Mouse (Mus musculus) gastrocnemius, adult 18-20 months (tissue): Measurements from ENCODE around the gene Tpcn2. TPM values are rescaled to one million over a fixed set of nuclear protein-coding genes. Genes with fewer than 3 reads are reported as not detected.

ENCODE experiments used
- DNase-seq: peaks from one replicate; pipeline ENCODE4 v3.0.0; 2021; ENCODE audit warnings: low spot score
- total RNA-seq, 2 experiments: library from RNA; stranded (reverse); gene quantifications; 2 replicates each; pipeline ENCODE4 v1.2.3; 2021

The Tpcn2 gene
- total RNA-seq, 2 experiments from 2014 or later: 1.0 TPM

DNA sequence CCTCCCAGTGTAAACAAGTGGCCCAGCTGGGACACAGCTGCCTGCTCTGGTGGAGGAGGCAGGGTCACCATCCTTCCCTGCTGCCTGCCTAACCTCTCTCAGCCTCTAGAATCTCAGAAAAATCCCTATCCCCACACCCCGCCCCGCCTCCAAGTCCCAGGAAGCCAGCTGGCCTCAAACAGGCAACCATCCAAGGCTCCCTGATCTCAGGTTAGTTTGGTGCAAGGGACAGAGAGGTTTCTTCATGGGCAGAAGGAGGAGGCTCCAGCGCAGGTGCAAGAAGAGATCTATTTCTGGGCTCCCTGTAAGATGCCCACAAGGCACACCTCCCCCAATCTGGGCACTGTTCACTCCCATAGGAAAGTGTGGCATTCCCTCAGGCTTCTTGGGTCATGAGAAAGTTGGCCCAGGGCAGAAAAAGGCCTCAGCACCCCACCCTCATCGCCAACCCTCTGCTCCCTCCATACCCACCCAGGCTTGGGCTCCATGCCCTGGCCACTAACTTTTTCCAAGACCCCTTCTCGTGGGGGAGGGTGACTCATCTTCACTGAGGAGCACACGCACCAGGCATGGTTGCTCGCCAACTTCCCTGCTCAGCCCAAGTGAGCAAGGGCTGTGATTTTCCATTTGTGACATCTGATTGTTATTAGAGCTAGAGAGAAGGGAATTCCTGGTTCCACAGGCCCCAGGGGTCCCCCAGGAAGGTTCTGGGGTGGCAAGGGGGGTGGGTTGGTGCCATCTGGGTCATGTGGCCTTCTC is 15.9 kb upstream of the Tpcn2 start:
- DNase-seq: peak; percentile 63

- DNase-seq: no peak
Observed at GRCm38 (mm10) chr7:145298666-145299490, 15.1 kb upstream of the Tpcn2 start.

GRCm38 (mm10) chr7:145293859-145294258 is 10.0 kb upstream of the Tpcn2 start:
- no peak for DNase-seq

- DNase-seq: no peak
Observed at GRCm38 (mm10) chr7:145292726-145293125, 8.9 kb upstream of the Tpcn2 start.

DNA sequence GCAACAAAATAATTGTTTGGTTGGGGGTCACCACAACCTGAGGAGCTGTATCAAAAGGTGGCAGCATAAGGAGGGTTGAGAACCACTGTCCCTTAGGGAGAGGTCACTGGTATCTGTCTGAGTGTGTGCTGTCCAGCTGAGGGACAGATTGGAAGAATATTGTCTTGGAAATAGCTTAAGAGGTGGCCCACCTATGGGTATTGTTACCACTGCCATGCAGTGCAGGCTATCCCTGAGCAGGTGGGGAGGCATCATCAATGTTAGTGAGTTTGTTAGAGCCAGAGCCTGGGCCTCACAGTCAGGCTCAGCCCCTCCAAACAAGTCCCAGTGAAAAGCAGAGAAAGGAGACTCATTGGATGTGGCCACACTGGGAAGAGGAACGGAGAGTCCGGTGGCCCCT is 8.0 kb upstream of the Tpcn2 start:
- DNase-seq: no peak

DNA sequence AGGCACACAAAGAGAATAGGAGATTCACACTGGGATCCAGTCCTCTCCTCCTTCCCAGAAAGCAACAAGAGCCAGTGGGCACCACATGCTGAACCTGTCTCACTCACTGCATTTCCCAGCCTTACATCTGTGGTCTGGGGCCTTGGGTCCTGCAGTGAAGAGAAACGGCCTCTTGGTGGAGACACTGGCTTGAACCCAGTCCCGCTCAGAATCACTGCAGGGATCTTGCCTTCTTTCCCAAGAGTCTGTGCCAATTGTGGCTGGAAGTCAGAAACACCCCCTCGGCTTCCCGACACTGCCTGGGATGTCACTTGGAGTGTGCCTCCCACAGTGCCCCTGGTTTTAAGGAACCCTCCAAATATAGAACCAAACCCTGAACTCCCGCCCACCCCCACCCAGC is 5.5 kb upstream of the Tpcn2 start:
- DNase-seq: no peak

DNA sequence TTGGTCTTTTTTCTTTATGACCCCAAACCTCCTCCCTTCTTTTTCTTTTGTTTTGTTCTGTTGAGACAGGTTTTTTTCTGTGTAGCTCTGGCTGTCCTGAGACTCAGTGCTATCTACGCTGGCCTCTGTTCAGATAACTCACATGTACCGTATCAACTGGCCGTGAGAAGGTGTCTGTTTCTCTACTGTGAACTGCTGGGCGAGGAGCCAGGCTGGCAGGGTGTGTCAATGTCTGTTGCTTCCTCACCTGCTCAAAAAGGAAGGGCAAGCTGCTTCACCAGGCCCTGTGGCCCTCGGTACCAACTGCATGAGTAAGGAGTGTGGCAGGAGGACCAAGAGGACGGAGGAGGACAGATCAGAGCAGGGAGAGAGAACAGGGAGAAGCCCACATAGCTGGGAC is 3.6 kb upstream of the Tpcn2 start:
- no peak for DNase-seq

DNA sequence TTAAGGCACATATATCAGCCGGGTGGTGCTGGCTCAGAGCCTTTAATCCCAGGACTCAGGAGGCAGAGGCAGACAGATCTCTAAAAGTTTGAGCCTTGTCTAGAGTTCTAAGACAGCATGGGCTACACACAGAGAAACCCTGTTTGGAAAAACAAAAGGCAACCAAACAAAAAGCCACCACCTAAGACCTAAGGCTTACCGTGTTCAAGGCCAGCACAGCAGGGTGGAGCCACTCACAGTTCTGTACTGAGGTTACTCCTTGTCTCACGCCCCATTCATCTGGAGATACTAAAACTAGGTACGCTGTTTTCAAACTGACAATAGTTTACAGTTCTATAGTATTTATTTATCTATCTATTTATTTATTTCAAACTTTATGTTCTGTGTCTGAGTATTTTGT is 1.7 kb upstream of the Tpcn2 start:
- no peak for DNase-seq

GRCm38 (mm10) chr7:145284293-145284692 is 482 bp upstream of the Tpcn2 start:
- no peak for DNase-seq

GRCm38 (mm10) chr7:145283041-145283440 is 770 bp downstream of the Tpcn2 start:
- DNase-seq: no peak

GRCm38 (mm10) chr7:145281396-145281795 is 2.4 kb downstream of the Tpcn2 start:
- DNase-seq: no peak

DNA sequence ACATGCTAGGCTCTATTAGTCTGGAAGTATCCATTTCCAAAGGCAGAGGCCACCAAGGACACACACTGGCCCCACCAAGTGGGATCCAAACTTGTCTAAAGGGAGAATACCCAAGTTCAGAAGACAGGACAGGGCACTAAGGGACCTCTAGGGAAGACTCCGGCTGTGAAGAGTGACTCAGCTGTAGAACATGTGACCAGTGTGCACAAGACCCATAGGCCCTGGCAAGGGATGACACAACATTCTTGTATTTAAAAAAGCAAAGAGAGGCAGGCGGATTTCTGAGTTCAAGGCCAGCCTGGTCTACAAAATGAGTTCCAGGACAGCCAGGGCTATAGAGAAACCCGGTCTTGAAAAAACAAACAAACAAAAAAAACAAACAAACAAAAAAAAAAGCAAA is 8.3 kb downstream of the Tpcn2 start:
- DNase-seq: no peak

DNA sequence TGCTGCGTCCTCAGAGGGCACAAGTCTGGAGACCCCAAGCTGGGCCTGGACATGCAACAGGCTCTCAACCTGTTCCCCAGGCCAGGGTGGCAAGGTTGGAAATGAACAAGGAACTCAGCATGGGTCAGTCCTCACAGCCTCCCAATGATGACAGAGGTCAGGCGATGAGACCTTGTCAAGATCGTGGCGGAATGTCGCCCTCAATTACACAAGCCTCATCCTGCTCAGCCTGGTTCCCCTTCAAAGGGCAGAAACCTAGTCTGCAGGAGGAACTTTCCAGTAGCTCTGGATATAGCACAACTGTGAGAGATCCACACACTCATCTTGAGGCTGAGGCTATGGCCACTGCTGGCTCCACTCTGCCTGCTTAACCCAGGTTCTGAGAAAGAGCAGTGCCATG is 12.9 kb downstream of the Tpcn2 start:
- no peak for DNase-seq

GRCm38 (mm10) chr7:145268890-145269289 is 14.9 kb downstream of the Tpcn2 start:
- DNase-seq: no peak

DNA sequence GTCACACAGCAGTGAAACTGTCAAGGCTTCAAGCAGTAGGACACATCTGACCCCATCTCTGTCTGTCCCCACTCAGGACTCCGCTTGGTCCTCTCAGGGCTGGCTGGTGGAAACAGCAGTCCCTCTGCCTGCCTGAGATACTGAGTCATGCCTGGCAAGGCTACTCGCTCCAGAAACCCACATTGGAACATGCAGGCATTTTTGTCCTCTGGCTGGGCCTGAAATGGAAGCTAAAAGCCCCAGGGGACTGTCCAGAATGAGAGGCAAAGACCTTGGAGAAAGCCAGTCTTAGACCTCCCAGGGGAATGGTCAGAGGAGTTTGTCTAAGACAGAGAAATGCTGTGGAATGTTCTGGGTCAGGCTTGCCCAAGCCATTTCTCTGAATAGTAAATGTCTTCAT is 17.8 kb downstream of the Tpcn2 start:
- DNase-seq: peak; percentile 67

GRCm38 (mm10) chr7:145264202-145264601 is 19.6 kb downstream of the Tpcn2 start:
- no peak for DNase-seq

DNA sequence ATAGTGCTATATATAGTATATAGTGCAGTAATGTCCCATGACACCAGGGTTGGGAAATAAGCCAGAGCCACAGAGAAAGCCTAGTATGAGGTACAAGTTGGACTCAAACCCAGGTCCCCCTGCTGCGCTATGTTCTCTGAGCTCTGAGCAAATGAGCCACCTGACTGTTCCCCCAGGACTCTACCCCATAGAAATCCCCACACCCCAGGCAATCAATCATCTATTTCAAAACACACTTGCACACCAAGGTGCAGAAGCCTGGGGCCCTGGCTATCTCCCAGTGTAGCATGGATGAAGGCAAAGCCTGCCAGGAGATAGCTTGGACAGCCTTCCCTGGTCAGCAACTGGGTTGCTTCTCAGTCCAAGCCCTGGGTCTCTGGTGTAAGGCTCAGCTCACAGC is 27.7 kb downstream of the Tpcn2 start:
- no peak for DNase-seq

DNA sequence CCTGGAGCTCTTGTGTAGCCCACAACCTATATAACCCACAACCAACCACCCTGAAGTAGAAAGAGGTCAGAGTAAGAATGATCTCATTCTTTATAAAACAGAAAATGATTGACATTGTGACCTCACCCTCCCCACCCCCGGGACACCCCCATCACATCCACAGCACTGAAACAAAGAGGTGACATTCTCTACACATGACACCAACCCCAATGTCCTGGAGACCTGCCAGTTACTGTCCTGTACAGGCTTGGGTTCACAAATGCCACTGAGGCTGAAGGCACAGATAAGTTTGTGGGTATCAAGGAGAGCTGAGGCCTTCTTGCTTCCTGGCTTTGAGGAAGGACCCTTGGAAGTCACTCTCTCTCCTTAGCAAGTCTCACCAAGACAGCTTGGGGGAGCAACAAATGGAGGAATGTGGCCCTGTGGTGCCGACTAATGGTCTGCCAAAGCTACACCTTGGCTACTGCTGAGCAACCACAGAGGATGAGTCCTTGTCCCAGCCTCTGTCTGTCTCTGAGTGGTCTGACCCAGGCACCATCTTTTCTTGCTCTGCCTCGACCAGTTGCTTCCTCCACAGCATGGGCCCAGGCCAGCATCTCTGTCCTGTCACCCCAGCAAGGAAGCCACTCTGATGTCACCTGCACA is 29.7 kb downstream of the Tpcn2 start:
- DNase-seq: no peak

DNA sequence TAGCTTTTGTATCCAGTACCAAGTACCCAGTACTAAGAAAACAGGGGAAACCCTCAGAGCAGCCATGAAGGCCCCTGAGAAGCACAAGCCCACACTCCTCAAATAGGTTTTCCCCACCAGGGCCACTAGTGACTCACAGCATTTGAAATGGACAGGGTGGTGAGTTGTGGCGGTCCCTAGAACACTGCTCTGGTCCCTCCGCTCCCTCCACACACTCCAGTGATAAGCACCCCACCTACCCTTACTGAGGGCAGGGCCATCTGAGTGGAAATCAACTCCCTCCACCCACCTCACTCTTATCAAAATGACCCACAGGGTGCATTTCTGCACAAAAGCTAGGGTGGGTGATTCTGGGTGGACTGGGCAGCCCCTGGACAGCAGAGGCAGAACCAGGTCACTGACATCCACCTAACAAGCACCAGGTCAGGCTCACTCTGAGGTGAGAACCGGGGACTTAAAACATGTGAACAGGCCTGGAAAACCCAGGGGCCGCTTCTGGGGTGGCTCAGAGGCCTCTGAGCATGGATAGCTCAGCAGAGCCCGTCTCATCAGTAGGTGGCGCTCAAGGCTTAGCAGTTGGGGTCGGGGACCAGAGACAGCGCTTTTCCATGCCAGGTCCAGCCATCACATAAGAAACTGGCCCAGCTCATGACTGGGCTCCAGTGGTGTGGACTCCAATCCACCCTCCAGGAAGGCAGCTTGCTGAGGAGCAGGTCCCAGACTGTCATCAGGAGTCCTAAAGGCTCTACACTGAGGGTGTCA is 30.9 kb downstream of the Tpcn2 start:
- DNase-seq: peak; percentile 85

DNA sequence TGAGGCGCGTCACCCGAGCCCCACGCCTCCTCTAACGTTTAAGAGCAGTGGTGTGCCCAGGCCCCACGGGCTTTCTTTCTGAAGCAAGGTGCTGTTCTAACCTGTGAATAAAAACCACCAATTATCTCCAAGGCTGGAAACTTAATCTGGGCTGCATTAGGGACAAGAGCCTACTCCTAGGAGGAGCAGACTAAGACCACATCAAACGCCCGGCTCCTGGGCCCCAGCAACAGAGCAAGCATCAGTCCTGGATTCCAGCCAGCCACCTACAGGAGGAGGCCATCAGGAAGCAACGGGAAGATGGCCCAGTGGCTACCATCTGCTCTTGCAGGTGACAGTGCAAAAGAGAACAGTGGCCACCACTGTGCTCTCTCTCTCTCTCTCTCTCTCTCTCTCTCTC is 33.6 kb downstream of the Tpcn2 start:
- DNase-seq: no peak

- no peak for DNase-seq
Observed at GRCm38 (mm10) chr7:145248911-145249310, 34.9 kb downstream of the Tpcn2 start.
